Mouse (Mus musculus) CH12.LX (cell line): Measurements from ENCODE around the gene Dhx35.

Experiments
- CTCF ChIP-seq, 2 experiments: IDR thresholded peaks in 1 of 2; conservative IDR thresholded peaks in 1 of 2; 2 replicates each; pipeline ENCODE4 v1.5.1; 2011 to 2012; ENCODE audit warnings: low read depth in 2 of 2, low read length in 2 of 2, improper control_type of control experiment in 1 of 2, inconsistent platforms in 1 of 2, mild to moderate bottlenecking in 1 of 2, moderate library complexity in 1 of 2
- EP300 ChIP-seq: IDR thresholded peaks from 2 replicates; pipeline ENCODE4 v1.6.1; 2011; ENCODE audit warnings: low read length, improper control_type of control experiment
- KAT2A ChIP-seq: IDR thresholded peaks from 2 replicates; pipeline ENCODE4 v1.6.1; 2012; ENCODE audit warnings: low read length, improper control_type of control experiment, inconsistent platforms; ENCODE audit not compliant: insufficient replicate concordance
- MAFK ChIP-seq: IDR thresholded peaks from 2 replicates; pipeline ENCODE4 v1.6.1; 2011; ENCODE audit warnings: low read length, improper control_type of control experiment; ENCODE audit not compliant: insufficient replicate concordance
- POLR2A ChIP-seq: IDR thresholded peaks from 2 replicates; pipeline ENCODE4 v1.6.1; 2011; ENCODE audit warnings: low read depth, mild to moderate bottlenecking, improper control_type of control experiment, low read length
- RAD21 ChIP-seq: IDR thresholded peaks from 2 replicates; pipeline ENCODE4 v1.6.1; 2011; ENCODE audit warnings: low read depth, mild to moderate bottlenecking, low read length, improper control_type of control experiment, moderate library complexity
- TBP ChIP-seq: conservative IDR thresholded peaks from 2 replicates; pipeline ENCODE4 v1.6.1; 2011; ENCODE audit warnings: low read depth, low read length, improper control_type of control experiment
- ZKSCAN1 ChIP-seq: IDR thresholded peaks from 2 replicates; pipeline ENCODE4 v1.6.1; 2012; ENCODE audit warnings: low read depth, inconsistent platforms, low read length, improper control_type of control experiment, borderline replicate concordance
- ZNF384 ChIP-seq: IDR thresholded peaks from 2 replicates; pipeline ENCODE4 v1.6.1; 2012; ENCODE audit warnings: low read depth, low read length, improper control_type of control experiment, inconsistent platforms

DNA sequence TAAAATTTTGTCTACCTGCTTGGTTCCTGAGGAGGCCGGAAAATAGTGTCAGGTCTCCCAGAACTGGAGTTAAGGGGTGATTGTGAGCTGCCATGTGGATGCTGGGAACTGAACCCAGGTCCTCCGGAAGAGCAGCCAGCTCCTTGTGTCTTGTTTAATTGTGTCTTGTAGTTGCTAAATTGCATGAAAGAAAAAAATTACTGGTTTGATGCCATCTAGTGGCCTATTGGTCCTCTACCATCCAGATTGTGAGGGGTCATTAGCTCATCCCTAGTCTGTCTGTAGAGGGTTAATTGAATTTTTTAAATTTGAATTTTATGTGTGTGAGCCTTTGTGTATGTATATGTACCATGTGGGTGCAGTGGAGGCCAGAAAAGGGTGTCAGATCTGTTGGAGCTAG is 33.5 kb downstream of the Dhx35 start:
- TF ChIP-seq CTCF (conservative IDR thresholded peaks at IDR 0.05 in 1 of 2, IDR thresholded peaks at IDR 0.05 in 1 of 2; ENCODE audit: low read depth in 2 of 2, low read length in 2 of 2) = peak in 1 of 2 experiments; percentile 57; a peak in 2 of 4 replicates
- no peak for TF ChIP-seq KAT2A
- TF ChIP-seq POLR2A = no peak
- no peak for TF ChIP-seq EP300
- no peak for TF ChIP-seq TBP
- TF ChIP-seq MAFK = no peak
- peak; percentile 39 for TF ChIP-seq RAD21
- no peak for TF ChIP-seq ZKSCAN1
- TF ChIP-seq ZNF384 = peak; percentile 15; the same call in 1 of the 2 replicates
